Mouse (Mus musculus): Measurements from ENCODE around the gene Csnk2b. TPM values are rescaled to one million over a fixed set of nuclear protein-coding genes. Genes with fewer than 3 reads are reported as not detected.
"Not testable (repeated sequence)": the region's sequence is repeated elsewhere in the genome, so short reads cannot be mapped to it uniquely, and the experiment has no call there.

Gene Csnk2b
- total RNA-seq, 2 experiments from 2014 or later: 145 to 170 TPM

GRCm38 (mm10) chr17:35125578-35125977 is 3.7 kb upstream of the Csnk2b start:
- intact Hi-C loops (cut with DNase I): no loop called here
- DNase-seq: no peak

GRCm38 (mm10) chr17:35125081-35125480 is 3.2 kb upstream of the Csnk2b start:
- DNase-seq: no peak
- intact Hi-C loops (cut with DNase I): no loop called here

- DNase-seq; intact Hi-C loops (cut with DNase I): not testable (repeated sequence)
These were observed 2.5 kb upstream of the Csnk2b start for GRCm38 (mm10) chr17:35124261-35124896.

DNA sequence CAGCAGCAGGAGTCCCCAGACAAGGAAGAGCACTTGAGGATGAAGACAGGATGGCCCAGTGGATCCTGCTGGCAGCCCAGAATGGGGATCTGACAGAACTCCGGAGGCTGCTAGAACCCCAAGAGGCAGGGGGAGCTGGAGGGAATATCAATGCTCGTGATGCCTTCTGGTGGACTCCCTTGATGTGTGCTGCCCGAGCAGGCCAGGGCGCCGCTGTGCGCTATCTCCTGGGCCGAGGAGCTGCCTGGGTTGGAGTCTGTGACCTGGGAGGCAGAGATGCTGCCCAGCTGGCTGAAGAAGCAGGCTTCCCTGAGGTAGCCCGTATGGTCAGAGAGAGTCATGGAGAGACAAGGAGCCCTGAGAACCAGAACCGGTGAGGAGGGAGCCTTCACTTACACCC is 1.4 kb upstream of the Csnk2b start:
- DNase-seq; intact Hi-C loops (cut with DNase I): not testable (repeated sequence)

- intact Hi-C loops (cut with DNase I): no loop called here
- peak; percentile 93 to 98 for DNase-seq
These were observed 582 bp downstream of the Csnk2b start, which contains the start of gene Gpank1 for GRCm38 (mm10) chr17:35121143-35121799. Gene Gpank1, plus strand, starts transcription at chr17:35121455.

- intact Hi-C loops (cut with DNase I): no loop called here
- DNase-seq: peak in 1 of 2 experiments; percentile 20
These were observed 1.1 kb downstream of the Csnk2b start for GRCm38 (mm10) chr17:35120745-35121142.

- intact Hi-C loops (cut with DNase I): no loop called here
- DNase-seq: no peak
These were observed 6.5 kb downstream of the Csnk2b start, which contains the start of gene Ly6g5b for GRCm38 (mm10) chr17:35115046-35116019. Gene Ly6g5b, minus strand, starts transcription at chr17:35115428.

DNA sequence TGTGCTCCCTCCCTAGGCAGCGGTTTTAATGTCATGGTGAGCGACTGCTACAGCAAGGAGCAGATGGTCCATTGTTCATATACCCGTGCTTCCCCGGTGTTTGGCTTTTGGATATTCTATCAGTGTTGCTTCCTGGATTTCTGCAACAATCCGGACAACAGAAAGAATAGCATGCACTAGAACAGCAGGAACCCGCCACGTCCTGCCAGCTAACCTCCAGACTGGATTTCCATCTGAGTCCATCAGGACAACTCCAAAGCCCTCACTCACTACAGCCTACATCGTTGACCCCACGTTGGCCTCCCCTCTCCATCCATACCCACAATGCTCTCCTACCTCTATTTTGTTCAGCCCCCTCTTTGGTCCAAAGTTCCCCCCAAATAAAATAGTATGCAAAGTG is 10.1 kb downstream of the Csnk2b start:
- no peak for DNase-seq
- intact Hi-C loops (cut with DNase I): no loop called here

- DNase-seq: no peak
- intact Hi-C loops (cut with DNase I): no loop called here
These were observed 13.8 kb downstream of the Csnk2b start, which contains the start of gene Ly6g5c for GRCm38 (mm10) chr17:35108097-35108496. Gene Ly6g5c, plus strand, starts transcription at chr17:35108279.

DNA sequence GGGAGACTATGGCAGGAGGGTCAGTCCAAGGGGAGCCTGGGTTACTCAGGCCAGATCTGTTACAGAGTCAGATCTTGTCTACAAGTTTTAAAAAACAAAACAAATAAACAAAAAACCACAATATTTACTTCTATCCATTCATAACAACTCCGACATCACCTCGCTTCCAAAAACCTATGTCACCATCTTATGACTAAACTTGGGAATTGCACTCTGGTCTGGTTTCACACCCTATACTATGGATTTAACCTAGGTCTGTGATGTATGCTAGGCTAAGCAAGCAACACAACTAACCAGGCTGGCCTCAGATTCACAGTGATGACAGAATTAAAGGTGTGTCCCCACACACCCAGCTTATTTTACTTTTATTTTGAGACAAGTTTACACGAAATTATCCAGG is 15.3 kb downstream of the Csnk2b start:
- DNase-seq: no peak
- intact Hi-C loops (cut with DNase I): loop anchor here (2.0 kb wide), 1 partner anchor 36 kb away; no protein-coding TSS in a partner anchor

GRCm38 (mm10) chr17:35105740-35106389 is 16.0 kb downstream of the Csnk2b start:
- no peak for DNase-seq
- intact Hi-C loops (cut with DNase I): loop anchor here (1.0 to 2.0 kb wide), 2 partner anchors 35 to 85 kb away; no protein-coding TSS in a partner anchor

- DNase-seq: no peak
- intact Hi-C loops (cut with DNase I): loop anchor here (1.0 kb wide), 1 partner anchor 83 kb away; no protein-coding TSS in a partner anchor
These were observed 17.1 kb downstream of the Csnk2b start for GRCm38 (mm10) chr17:35104754-35105153.

DNA sequence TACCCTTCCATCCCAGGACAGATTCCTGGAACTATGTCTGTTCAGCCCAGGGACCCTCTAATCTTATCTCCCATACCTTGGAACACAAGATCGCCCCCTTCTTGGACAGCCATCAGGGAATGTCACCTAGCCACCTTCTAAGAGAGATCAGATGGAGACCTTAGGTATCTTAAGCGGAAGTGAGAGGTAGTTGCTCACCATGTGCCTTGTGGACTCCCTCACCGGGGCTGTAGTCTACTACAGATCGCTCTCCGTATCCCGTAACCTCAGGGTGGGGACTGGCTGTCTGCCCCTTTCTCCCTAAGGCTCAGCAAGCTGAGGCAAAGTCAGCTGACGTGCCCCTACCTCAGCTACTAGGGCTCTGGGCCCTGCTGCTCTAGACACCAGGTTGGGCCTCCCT is 17.8 kb downstream of the Csnk2b start:
- intact Hi-C loops (cut with DNase I): no loop called here
- no peak for DNase-seq

DNA sequence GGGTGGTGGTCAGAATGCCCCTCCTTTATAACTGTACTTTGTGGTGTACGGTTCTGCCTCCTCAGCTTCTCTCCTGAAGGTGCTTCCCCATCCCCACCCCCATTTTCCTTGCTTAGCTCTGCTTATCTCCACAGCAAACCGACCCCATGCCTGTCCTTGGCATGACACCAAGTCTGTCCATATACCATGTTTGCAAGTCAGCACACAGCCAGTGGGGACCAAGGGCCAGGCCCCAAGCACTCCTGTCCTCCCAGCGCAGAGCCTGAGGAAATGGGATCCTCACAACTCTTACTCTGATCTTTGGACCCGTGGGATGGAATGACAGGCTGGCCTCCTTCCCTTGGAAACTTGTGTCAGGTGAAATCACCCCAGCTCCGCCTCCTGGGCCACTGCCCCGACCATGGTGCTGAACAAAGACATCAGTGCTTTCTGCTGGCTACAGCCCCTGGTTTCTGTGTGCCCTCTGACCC is 18.6 kb downstream of the Csnk2b start:
- intact Hi-C loops (cut with DNase I): no loop called here

DNA sequence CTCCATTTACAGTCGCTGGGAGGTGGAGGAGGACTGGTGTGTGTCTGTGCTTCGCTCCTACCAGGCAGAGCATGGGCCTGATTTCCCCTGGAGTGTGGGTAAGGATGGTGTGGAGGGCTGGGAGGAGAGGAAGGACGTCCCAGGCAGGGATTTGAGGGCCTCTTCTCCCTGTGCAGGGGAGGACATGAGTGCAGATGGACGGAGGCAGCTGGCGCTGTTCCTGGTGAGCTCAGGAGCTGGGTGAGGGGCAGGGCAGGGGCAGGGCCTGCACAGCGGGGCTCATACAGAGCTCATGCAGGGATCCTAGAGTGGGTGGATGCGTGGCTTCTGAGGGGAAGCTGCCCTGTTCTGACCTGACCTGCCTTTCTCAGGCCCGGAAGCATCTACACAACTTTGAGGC is 19.6 kb downstream of the Csnk2b start:
- DNase-seq: no peak
- intact Hi-C loops (cut with DNase I): no loop called here

More for the DNA sequence above, 18.6 kb downstream of the Csnk2b start:
- DNase-seq: no peak

DNA sequence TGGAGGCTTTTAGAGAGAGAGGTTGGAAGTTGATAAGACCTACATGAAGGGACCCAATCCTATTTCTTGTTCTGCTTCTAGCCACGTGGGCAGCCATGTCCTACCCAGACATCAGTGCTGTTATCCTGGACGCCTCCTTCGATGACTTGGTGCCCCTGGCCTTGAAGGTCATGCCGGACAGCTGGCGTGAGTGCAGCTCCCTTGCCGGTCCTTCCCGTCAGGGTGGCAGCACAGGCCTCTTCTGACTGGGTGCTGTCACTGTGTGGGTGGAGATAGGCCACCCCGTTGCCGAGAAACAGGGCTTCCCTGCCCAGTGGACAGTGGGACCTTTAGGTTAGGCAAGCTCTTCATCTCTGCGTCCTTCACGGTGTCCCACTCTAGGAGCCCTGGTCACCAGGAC is 20.7 kb downstream of the Csnk2b start:
- intact Hi-C loops (cut with DNase I): no loop called here
- DNase-seq: no peak

GRCm38 (mm10) chr17:35100196-35100765 is 21.6 kb downstream of the Csnk2b start:
- DNase-seq: no peak
- intact Hi-C loops (cut with DNase I): no loop called here

DNA sequence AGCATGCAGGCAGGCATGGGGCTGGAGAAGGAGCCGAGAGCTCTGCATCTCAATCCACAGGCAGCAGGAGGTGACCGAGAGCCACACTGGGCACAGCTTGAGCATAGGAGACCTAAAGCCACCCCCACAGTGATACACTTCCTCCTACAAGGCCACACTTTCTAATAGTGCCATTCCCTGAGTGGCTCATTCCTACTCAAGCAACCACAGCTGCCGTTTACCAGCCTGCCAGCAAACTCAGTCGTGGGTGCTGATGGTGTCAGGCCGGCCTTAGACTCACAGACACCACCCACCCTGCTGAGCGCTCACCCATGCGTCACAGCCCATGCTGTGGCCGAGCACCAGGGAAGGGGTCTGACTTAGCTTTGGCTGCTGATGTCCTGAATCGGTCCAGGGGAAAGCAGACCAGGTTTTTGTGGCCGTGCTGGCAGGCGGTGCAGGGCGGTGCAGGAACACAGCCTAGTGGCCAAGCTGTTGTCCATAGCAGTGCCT is 24.6 kb downstream of the Csnk2b start:
- intact Hi-C loops (cut with DNase I): no loop called here

GRCm38 (mm10) chr17:35096597-35096996 is 25.3 kb downstream of the Csnk2b start:
- intact Hi-C loops (cut with DNase I): no loop called here
- DNase-seq: no peak

More for the DNA sequence above, 24.6 kb downstream of the Csnk2b start:
- no peak for DNase-seq
